Mouse (Mus musculus) adrenal gland, adult 18-20 months (tissue): ENCODE measurements around the gene Galt. TPM values are rescaled to one million over a fixed set of nuclear protein-coding genes. Genes with fewer than 3 reads are reported as not detected.
"Not testable (repeated sequence)": the region's sequence is repeated elsewhere in the genome, so short reads cannot be mapped to it uniquely, and the experiment has no call there.

Experiments used
- DNase-seq, 2 experiments: peaks; one replicate each; pipeline ENCODE4 v3.0.0; 2021 to 2022; ENCODE audit warnings: low spot score in 2 of 2
- total RNA-seq, 2 experiments: library from RNA; stranded (reverse); gene quantifications; 1 replicate in 1 of 2; 2 replicates in 1 of 2; pipeline ENCODE4 v1.2.3; 2021

The Galt gene
- total RNA-seq, 2 experiments from 2014 or later, result 37.8 to 39.6 TPM

- peak; percentile 79 to 82 for DNase-seq
These were observed 19.0 kb downstream of the Galt start, which contains the start of gene Ccl27a for GRCm38 (mm10) chr4:41774002-41774401. Gene Ccl27a (minus strand): TSS chr4:41774247.

DNA sequence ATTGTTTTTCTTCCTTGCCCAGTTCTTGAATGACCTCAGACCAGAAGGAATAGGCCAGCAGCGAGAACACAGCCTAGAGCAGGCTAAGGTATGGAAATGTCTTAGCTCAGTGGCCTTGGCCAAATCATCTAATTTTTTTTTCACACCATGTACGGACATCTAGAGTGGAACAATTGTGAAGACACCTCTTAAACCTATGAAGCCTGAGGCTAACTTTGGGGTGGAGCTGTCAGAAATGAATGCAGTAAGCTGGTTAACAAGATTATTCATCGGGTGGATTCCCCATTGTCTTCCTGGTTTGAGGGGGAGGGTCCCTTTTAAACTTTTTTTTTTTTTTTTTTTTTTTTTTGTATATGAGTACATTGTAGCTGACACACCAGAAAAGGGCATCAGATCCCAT, 19.5 kb downstream of the Galt start:
- not testable (repeated sequence) for DNase-seq

DNA sequence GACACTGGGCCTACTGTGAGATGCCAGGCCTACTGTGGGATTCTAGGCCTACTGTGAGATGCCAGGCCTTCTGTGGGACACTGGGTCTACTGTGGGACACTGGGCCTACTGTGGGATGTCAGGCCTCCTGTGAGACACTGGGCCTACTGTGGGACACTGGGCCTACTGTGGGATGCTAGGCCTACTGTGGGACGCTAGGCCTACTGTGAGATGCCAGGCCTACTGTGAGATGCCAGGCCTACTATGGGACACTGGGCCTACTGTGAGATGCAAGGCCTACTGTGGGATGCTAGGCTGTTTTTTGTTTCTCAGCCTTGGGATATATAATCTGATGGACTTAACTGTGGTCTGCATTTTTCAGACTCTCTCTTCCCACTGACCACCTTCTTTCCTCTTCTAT, 20.8 kb downstream of the Galt start:
- DNase-seq, result not testable (repeated sequence)

DNA sequence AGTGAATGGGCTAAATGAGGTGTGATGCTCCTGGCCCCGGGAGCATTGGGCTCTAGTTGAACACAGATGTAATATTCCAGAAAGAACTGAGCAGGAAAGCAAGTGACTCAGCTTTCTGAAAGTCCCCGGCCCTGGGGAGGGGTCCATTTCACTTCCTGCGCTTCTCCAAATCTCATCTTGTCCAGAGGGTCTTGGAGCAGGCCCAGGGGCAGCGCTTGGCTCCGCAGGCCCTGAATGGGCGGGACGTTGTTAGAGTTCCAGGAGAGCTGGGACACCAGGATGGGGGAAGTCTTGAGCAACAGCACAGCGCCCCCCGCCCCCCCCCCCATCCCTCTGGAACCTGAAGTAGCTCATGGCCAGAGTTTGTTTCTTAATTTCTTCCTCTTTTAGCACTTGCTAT, 26.2 kb downstream of the Galt start:
- DNase-seq, result not testable (repeated sequence)

- not testable (repeated sequence) for DNase-seq
These were observed 26.9 kb downstream of the Galt start for GRCm38 (mm10) chr4:41781748-41782485.

DNA sequence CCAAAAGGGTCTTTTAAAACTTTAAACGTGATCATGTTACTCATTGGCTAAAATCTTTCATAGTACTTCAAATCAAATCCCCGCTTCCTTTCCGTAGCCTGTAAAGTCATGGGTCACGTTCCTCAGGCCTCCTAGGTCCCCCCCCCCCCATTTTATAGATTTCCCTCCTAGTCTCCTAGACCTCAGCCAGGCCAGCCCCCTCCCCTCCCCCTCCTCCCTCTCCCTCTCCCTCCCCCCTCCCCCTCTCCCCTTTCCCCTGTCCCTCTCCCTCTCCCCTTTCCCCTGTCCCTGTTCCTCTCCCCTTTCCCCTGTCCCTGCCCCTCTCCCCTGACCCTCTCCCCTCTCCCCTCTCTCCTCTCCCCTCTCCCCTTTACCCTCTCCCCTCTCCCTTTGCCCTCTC, 27.7 kb downstream of the Galt start:
- DNase-seq, result not testable (repeated sequence)

- not testable (repeated sequence) for DNase-seq
These were observed 28.2 kb downstream of the Galt start for GRCm38 (mm10) chr4:41783197-41783596.

Other genes starting within 250 kb of the Galt start
- 1 to 10 TPM in 1 of 2 experiments, under 1 TPM in 1; 0.60 to 1.1 TPM for gene 1110017D15Rik, start 237.9 kb upstream of the Galt start, total RNA-seq
- gene Fam219a, start 185.7 kb upstream of the Galt start, total RNA-seq, result 10 to 100 TPM; 15.7 to 20.2 TPM
- gene Dnaic1, start 185.5 kb upstream of the Galt start, total RNA-seq, result not detected
- 1 to 10 TPM; 2.3 to 4.1 TPM for gene Enho, start 114.9 kb upstream of the Galt start, total RNA-seq
- 10 to 100 TPM; 36.2 to 36.6 TPM for gene Cntfr, start 58.1 kb upstream of the Galt start, total RNA-seq
- gene Il11ra1, start 55.2 kb upstream of the Galt start, total RNA-seq, result 10 to 100 TPM; 83.8 to 95.0 TPM
- 10 to 100 TPM; 34.3 to 37.0 TPM for gene Rpp25l, start 41.7 kb upstream of the Galt start, total RNA-seq
- gene Dctn3, start 32.1 kb upstream of the Galt start, total RNA-seq, result 100 to 1,000 TPM; 115 to 123 TPM
- not detected for gene Arid3c, start 24.1 kb upstream of the Galt start, total RNA-seq
- gene Sigmar1, start 929 bp downstream of the Galt start, total RNA-seq, result 10 to 100 TPM; 75.2 to 77.2 TPM
- 10 to 100 TPM; 40.1 to 40.4 TPM for gene Ccl27a, start 19.0 kb downstream of the Galt start, total RNA-seq
- not detected for gene Gm21541, start 148.4 kb downstream of the Galt start, total RNA-seq
- 1 to 10 TPM; 4.6 to 6.3 TPM for gene Gm20878, start 186.3 kb downstream of the Galt start, total RNA-seq
- 1 to 10 TPM; 1.0 to 1.1 TPM for gene Fam205a4, start 210.8 kb downstream of the Galt start, total RNA-seq